Mouse (Mus musculus) left cerebral cortex, postnatal 10 days (tissue): ENCODE measurements around the gene Ceacam18. TPM values are rescaled to one million over a fixed set of nuclear protein-coding genes. Genes with fewer than 3 reads are reported as not detected.

Source experiments
- DNase-seq, 2 experiments: peaks; one replicate each; pipeline ENCODE4 v3.0.0; 2021 to 2022; ENCODE audit warnings: low spot score in 2 of 2, mixed read lengths in 1 of 2; ENCODE audit errors: extremely low spot score in 1 of 2
- intact Hi-C: fragments of 180-260 bp; cut with DNase I; formaldehyde crosslinking; loops from one replicate; pipeline ENCODE4 v1.15.1; 2025
- total RNA-seq, 2 experiments: library from RNA; stranded (reverse); gene quantifications; 2 replicates each; pipeline ENCODE4 v1.2.3; 2021

The Ceacam18 gene
- under 1 TPM in 1 of 2 experiments, not detected in 1; 0.18 TPM for total RNA-seq

DNA sequence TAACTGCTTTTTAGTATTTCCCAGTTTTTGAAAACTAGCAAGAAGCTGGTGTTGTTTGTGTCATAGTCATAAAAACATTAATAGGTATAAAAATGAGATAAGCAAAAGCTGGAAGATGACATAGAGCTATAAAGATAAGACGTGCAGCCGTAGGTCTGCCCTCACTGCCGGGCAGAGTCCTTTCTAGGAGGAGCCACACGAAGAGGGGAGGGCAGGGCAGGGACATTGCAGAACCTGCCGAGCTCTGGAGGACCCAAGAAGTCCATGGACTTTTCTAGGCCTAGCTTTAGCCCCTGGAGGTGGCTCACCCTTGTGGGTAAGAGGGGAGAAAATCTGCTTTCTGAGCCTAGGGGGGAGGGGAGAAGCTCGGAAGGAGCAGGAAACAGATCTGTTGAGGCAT, at the start of gene Ceacam18:
Ceacam18 (plus strand) TSS at position 208 of the 400 bp plus-strand sequence.
- intact Hi-C loops, result no loop called here
- DNase-seq, result no peak

DNA sequence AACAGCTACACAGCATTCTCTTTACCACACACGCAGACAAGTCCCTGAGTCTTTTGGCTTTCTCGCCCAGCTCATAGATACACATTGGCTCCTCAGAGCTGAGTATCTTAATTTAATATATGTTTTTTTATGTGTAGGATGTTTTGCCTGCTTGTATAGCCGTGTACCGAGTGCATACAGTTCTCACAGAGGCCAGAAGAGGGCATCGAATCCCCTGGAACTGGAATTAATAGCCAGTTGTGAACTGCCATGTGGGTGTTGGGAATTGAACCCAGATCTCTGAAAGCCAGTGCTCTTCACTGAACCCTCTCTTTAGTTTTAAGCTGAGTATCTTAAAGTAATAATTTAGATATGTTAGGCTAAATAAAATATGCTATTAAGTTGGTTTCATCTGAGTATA, 49.7 kb upstream of the Ceacam18 start:
- no peak for DNase-seq
- intact Hi-C loops, result no loop called here

DNA sequence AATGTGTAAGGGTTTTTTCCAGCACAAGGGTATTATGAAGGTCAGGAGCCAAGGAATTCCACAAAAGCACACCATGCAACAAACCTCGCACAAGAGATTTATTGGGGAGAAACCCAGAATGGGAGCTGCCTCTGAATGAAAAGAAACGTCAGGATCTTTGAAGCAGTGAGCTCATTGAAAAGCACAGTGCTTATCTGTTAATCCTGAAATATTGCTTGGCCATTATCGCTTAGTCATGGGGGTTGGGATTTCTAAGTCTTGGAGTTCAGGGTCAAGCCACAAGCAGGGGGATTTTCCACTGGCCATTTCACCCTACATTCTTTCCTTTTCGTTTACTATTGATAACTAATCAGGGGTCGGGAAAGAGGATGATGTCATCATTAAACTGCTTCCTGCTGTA, 32.6 kb upstream of the Ceacam18 start:
- DNase-seq, result no peak
- intact Hi-C loops, result no loop called here

DNA sequence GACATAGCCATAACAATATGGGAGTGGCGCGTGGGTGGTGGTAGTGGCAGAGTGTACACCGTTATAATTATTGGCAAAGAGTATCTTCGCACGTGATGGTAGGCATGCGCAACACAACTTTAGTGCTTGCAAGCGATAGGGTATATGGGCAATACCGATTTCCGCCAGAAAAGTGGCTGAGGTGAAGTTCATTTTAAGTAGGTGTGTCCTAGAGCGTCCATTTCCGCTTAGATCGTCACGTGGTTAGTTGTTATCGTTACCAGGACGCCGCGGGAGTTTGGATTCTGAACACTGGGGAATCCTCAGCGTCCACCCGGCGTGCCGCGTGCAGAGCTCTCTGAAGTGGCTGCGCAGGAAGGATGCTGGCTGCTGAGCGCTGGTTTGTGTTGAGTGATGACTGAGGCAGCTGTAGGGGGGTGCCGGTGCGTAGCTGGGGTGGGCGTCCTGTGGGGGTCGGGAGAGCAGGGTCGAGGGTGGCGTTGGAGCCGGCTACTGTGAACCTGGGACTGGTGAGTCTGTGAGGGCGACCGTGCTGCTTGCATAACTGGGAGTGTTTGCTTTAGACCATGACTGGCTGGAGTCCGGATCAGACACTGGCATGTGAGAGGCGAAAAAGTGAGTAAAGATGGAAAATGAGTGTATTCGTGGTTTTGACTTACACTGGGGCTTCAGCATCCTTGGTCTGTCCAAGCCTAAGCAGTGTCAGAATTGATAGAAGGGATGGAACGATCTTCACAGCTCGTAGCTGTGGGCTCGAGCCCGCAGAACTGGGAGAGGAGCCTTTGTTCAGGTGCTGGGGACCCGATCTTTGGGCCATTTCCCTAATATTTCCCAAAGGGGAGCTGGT, 27.4 kb upstream of the Ceacam18 start, which contains the start of gene Zfp819:
Zfp819 (plus strand) TSS at position 274 of the 847 bp plus-strand sequence.
- intact Hi-C loops, result no loop called here

DNA sequence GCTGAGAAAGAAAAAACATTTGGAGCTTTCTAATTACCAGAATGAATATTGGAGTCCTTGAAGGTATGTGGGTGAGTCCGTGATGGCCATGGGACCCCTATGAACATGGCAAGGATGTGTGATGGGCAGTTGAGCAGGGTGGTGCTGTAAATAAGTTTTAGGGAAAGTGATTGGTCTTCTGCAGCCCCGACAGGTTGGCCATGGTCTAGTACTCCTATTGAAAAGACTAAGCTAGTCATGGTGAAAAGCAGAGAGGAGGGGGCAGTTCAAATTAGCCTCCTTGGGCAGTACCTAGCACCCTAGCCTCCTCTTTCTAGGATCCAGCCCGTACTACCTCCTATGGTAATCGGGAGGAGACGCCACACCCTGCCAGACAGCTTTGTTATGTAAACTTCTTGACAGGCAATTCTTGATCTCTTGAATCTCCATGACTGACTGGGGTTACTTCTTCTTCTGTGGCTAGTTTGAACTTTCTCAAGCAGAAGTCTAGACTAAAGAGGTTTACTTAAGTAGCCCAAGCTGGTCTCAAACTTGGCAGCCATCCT, 26.7 kb upstream of the Ceacam18 start:
- DNase-seq, result no peak
- intact Hi-C loops, result no loop called here

More for the DNA sequence above, 27.4 kb upstream of the Ceacam18 start, which contains the start of gene Zfp819:
- peak; percentile 76 to 83 for DNase-seq

DNA sequence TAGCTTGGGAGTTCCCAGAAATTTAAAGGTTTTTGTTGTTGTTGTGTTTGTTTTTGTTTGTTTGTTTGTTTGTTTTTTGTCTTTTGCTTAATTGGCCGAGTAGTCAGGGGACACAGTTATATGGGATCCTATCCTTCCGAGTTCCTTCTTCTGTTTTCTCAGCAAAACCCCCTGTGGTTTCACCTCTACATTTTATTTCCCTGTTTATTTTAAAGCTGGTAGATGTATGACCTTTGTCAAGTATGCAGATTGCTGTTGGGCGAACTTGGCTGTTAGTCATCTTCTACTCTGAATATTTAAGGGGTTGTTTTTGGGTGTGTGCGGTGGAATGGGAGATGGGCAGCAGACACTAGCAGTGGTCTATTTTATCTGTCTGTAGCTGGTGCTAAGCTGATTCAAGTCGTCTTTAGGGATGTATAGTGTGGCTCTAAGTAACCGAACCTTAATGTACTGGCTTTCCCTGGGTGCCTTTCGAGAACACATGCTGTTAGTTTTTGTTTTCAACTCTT, 26.1 kb upstream of the Ceacam18 start:
- intact Hi-C loops, result no loop called here
- no peak for DNase-seq

DNA sequence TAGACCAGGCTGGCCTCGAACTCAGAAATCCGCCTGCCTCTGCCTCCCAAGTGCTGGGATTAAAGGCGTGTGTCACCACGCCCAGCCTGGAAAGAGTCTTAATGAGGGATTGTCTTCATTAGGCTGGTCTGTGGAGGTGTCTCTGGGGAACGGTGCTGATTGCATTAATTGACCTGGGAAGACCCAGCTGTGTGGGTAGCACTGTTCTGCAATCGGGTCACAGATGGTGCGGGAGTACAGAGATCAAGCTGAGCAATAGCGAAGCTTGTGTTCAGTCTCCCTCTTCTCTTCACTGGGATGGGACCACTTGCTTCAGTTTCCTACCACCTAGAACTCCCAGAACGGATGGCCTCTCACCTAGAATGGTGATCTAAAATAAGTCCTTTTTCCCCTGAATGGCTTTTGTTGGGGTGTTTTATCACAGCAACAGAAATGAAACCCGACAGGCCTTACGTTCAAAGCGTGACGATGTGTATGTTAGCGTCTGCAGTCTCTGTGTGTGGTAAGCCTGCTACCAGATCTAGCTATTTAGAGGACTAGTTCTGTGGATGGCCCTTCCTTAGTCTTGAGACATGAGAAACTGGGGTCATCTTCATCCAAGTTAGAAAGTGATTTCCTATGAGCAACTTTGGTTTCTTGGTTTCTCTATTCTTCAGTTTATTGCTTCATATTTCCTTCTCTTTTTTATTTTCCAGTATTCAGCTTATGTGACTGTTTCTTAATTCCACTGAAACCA, 20.5 kb upstream of the Ceacam18 start:
- intact Hi-C loops, result no loop called here
- no peak for DNase-seq

DNA sequence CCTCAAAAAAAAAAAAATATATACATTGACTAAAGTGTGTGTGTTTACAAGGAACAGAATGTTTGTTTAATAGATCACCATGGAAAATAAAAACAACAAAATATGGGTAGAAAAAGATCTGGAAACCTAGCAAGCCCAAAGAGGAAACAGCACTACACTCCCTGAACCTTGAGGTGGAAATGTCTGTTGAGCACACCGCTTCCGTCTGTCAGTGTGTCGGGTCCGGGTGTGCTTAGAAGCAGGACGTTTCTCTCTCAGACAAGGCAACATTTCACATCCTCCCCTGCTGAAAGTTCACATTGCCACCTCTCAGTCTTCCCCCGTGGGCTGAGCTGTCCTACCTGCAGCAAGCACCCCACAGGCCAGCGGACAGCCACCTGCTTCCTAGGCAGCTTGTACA, 11.6 kb upstream of the Ceacam18 start:
- intact Hi-C loops, result no loop called here
- no peak for DNase-seq

DNA sequence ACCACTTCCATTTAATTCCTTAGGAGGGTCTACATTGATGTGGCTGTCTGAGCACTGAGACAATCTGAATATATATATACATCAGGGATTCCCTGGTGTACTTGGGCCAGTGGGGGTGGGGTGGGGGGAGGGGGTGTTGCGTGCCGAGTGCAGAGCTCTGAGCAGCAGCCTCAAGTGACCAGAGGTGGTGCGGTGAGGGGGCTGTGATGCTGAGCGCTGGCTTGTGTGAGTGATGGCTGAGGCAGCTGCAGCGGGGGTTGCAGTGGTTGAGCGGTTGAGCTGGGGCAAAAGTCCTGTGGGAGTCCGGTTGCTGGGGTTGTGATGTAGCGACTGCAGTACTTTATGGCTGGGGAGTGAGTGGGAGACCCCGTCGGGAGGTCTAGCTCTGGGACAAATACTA, 10.7 kb upstream of the Ceacam18 start:
- intact Hi-C loops, result no loop called here

DNA sequence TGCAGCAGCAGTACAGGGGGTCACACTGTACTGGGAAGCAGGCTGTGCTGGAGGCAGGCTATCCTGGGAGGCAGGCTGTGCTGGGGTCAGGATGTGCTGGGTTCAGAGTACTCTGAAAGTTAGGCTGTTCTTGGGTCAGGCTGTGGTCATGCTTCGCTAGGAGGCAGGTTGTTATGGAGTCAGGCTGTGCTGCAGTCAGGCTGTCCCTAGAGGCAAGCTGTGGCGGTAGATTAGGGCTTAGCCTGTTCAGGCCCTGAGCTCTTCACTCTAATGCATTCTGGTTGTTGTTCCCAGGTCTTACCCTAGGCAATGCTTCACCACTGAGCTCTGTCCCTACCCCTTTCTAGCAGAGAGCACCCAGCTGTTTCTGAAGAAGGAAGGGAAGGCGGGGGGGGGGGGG, 9.4 kb upstream of the Ceacam18 start:
- DNase-seq, result no peak
- intact Hi-C loops, result no loop called here

More for the DNA sequence above, 10.7 kb upstream of the Ceacam18 start:
- no peak for DNase-seq

DNA sequence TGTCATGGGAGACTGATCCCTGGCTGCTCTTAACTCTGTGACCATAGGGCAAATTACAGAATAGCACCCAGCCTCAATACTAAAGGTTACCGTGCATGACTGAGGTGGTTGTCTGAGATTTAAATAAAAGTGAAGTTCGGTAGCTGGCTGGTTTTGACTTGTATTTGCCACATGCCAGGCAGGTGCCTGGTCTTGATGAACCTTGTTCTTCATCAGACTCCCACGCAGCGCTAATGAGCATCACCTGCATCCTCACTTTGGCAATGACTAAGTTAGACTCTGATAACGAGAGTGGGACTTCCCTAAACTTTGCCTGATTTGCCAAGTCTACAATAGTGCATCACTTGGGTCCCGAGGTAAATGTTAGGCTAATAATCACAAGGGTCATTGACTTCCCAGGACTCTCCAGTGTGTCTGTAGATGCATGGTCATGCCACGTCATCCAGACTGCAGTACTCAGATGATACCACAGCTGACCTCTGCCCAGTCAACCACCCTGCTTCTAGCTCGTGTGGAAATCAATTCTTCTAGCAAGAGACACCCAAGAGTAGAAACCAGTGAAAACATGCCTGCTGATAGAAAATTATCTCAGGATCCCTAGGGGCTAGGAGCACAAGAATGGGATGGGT, 8.6 kb upstream of the Ceacam18 start:
- intact Hi-C loops, result no loop called here
- DNase-seq, result no peak

DNA sequence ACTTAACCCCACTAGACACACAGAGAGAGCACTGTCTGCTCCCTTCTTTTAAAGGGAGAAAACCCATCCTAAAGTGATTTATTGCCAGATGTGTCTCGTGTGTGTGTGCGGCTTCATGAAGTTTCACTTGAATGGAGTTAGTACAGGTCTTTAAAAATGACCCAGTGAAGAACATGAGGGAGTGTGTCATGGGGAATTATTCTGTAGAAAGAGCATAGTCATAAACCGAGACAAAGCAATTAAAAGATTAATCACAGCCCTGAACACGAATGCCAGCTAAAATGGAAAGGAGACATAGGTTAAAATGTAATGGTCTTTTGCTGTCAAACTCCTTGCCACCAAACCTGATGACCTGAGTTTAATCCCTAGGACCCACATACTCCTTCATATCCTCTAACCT, 567 bp upstream of the Ceacam18 start:
- no peak for DNase-seq
- intact Hi-C loops, result no loop called here

DNA sequence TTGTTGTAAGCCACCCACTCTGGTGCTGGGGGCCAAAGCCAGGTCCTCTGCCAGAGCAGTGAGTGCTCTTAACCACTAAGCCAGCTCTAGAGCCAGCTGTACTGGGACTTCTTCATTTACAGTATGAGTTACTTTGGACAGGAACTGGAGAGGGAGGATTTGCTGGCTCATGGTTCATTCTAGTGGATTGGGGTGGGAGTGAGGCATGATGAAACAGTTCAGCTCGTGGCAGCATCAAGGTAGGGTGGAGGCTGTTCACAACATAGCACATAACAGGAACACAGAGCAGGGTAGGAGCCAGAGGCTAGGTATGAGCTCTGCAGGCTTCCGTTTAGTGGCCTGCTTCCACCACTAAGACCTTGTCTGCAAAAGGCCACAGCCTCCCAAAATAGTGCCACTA, 1.7 kb downstream of the Ceacam18 start:
- intact Hi-C loops, result no loop called here
- DNase-seq, result no peak

DNA sequence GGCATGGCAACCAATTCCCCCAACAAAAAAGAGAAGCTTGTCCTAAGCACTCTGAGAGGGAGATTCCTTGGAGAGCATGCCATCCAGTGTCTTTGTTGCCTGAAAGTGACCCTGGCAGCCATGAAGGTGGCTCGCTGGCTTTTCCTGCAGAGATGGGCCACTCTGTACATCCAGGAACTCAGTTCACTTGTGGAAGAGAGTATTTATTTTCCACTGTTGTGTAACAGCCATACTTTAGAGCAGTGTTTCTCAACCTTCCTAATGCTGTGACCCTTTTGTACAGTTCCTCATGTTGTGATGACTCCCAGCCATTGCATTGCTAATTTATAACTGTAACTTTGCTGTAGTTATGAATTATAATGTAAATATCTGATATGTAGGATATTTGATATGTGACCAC, 2.6 kb downstream of the Ceacam18 start:
- intact Hi-C loops, result no loop called here
- no peak for DNase-seq

DNA sequence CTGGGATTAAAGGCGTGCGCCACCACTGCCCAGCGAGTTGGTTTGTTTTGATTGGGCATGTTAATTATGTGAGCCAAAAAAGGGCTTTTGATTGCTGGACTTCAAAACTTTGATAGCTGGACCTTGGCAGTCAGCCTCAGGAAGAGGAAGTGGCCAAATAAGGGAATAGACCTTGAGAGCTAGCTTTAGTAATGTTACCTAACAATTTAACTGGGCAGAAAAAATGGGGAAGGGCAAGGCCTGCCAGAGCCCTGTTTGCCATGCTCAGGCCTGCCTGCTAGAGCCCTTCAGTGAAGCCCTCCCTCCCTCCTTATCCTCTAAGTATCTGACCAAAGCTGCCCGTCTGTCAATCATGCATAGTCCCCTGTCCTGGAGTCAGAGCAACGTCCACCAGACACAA, 8.1 kb downstream of the Ceacam18 start:
- intact Hi-C loops, result no loop called here
- no peak for DNase-seq

DNA sequence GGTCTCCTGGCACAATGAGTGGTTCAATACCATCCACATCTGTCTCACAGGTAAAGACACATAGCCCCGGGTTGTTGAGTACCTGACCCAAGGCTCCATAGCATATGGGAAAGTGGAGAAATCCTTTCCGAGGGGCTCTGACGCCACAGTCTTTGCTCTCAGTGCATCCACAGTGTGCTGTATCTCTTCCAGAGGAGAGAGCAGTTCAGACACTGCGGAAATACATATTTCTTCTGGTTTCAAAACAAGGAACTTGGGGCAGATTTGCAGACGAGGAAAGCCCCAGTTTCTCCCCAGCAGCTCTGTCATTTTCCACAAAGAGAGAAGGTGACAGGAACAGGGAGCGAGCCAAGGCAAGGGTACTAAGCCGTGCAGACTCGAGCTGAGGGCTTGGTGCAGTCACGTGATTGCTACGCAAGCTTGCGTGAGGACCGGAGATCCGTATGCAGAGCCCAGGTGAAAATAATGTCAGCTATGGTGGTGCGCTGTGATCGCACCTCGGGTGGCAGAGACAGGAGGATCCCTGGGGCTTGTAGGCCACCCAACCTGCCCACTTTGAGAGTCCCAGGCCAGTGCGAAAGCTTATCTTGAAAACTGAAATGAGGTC, 8.6 kb downstream of the Ceacam18 start:
- no peak for DNase-seq
- intact Hi-C loops, result no loop called here

DNA sequence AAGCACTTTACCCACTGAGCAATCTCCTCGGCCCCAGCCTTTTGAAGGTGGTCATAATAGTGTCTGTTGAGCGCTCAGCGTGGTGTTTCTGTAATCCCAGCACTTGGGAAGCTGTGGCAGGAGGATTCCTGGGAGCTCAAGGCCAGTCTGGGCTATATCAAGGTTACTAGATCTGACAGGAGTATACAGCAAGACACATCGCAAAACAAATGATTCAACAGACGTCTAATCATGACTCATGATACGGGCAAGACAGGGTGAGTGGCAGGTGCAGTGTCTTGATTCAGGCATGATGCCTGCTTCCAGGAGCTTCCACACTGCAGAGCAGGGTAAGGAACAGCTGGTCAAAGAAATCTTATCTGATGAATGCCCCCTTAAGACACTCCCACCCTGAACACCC, 18.2 kb downstream of the Ceacam18 start:
- no peak for DNase-seq
- intact Hi-C loops, result no loop called here

DNA sequence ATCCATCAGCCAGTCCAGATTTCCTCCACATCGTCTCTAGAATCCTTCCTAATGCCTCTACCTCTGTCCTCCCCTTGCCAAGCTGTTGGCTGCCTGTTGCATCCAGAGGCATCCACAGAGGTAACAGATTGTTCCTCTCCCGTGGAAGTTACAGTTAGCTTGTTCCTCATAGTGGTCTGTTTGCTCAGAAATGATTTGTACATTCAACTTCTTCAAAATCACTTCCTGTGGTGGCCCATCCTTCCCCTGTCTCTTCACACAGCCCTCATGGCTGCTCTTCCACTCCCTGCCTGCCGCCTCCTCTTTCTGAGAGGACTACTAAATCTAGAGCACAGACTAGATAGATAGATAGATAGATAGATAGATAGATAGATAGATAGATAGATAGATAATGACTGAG, 20.0 kb downstream of the Ceacam18 start:
- DNase-seq, result no peak
- intact Hi-C loops, result no loop called here

DNA sequence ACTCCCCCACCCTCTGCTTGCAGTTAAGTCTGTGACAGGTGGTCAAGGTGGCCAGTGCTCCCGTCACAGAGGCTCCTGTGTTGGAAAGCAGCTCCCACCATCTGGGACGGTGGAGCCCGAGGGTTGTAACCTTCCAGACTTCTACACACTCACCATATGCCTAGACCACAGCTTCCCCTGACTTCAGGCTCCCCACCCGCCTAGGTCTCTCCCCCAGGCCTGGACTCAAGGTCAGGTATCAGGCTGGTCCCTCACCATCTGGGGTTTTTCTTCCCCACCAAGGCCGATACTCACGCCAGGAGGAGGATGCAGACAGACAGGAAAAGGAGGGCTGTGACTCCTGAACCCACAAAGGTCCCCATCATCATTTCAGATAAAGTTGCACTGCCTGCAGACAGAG, 21.7 kb downstream of the Ceacam18 start:
- DNase-seq, result no peak
- intact Hi-C loops, result no loop called here
